Mouse (Mus musculus) neural tube, embryonic 14.5 days (tissue): Measurements from ENCODE around the gene Tgm1. TPM values are rescaled to one million over a fixed set of nuclear protein-coding genes. Genes with fewer than 3 reads are reported as not detected.
A peak's percentile ranks its signal among the peaks of the same experiment; 100 is the strongest.

Experiments used
- ATAC-seq: fragments of 200-750 bp; cut with Nextera tagmentation; 2 replicates; pipeline ENCODE4 v1.8.0; 2017; ENCODE audit warnings: low read depth, mild to moderate bottlenecking, moderate TSS enrichment, moderate library complexity
- H3K27ac ChIP-seq: fragments of 300-500 bp; sonication (generic); 2 replicates; pipeline ENCODE4 v1.5.1; 2014; ENCODE audit warnings: low read depth, mild to moderate bottlenecking, control low read depth, low read length, moderate library complexity, mixed read lengths
- H3K27me3 ChIP-seq: fragments of 300-500 bp; sonication (generic); 2 replicates; pipeline ENCODE4 v1.6.1; 2014; ENCODE audit warnings: low read length; ENCODE audit not compliant: control insufficient read depth, insufficient read depth
- H3K36me3 ChIP-seq: fragments of 300-500 bp; sonication (generic); 2 replicates; pipeline ENCODE4 v1.6.1; 2014; ENCODE audit warnings: low read length, mixed read lengths; ENCODE audit not compliant: control insufficient read depth, insufficient read depth
- H3K4me1 ChIP-seq: fragments of 300-500 bp; sonication (generic); 2 replicates; pipeline ENCODE4 v1.6.1; 2014; ENCODE audit warnings: low read length; ENCODE audit not compliant: control insufficient read depth, insufficient read depth
- H3K4me2 ChIP-seq: fragments of 300-500 bp; sonication (generic); 2 replicates; pipeline ENCODE4 v1.6.1; 2014; ENCODE audit warnings: mild to moderate bottlenecking, low read depth, low read length, control low read depth
- H3K4me3 ChIP-seq: fragments of 300-500 bp; sonication (generic); 2 replicates; pipeline ENCODE4 v1.5.1; 2014; ENCODE audit warnings: low read depth, low read length, control low read depth, mixed read lengths
- H3K9ac ChIP-seq: fragments of 300-500 bp; sonication (generic); replicated peaks from 2 replicates; pipeline ENCODE4 v1.6.1; 2014; ENCODE audit warnings: low read depth, mild to moderate bottlenecking, control low read depth, low read length, mixed read lengths
- H3K9me3 ChIP-seq: fragments of 300-500 bp; sonication (generic); 2 replicates; pipeline ENCODE4 v1.6.1; 2016; ENCODE audit warnings: low read length; ENCODE audit not compliant: control insufficient read depth
- WGBS: fragments of 180-500 bp; shearing (Covaris S2); extraction: QIAGEN DNeasy Blood & Tissue Kit; methylation state at CpG from one replicate; pipeline ENCODE4 v1.1.7; 2014; 5-methylcytosine and 5-hydroxymethylcytosine counted together
- polyA plus RNA-seq: library from polyadenylated mRNA; unstranded; fragments of >200 nt; fragmentation: Nextera tagmentation; extraction: Ambion mirVana; gene quantifications from 2 replicates; pipeline ENCODE4 v1.2.1, GENCODE M21; 2014

Gene Tgm1
- polyA plus RNA-seq, 1 experiment from 2014 or later, result 0.11 TPM

- Histone ChIP-seq H3K27me3 (no peaks in the 10 kb centered on the region), H3K27ac (no peak overlapping the region), H3K4me3 (no peak overlapping the region), H3K9me3 (no peaks in the 10 kb centered on the region), H3K4me1 (no peaks in the 10 kb centered on the region), H3K36me3 (no peaks in the 10 kb centered on the region), H3K4me2 (no peak overlapping the region), H3K9ac (no peak overlapping the region)
- ATAC-seq, result no peak
- 92% methylated on average over 8 of the region's 8 CpGs for WGBS
Measured at GRCm38 (mm10) chr14:55706051-55706600, 7.6 kb downstream of the Tgm1 start.

GRCm38 (mm10) chr14:55702761-55703160 lies 11.0 kb downstream of the Tgm1 start:
- 62% methylated on average over 6 of the region's 6 CpGs for WGBS

DNA sequence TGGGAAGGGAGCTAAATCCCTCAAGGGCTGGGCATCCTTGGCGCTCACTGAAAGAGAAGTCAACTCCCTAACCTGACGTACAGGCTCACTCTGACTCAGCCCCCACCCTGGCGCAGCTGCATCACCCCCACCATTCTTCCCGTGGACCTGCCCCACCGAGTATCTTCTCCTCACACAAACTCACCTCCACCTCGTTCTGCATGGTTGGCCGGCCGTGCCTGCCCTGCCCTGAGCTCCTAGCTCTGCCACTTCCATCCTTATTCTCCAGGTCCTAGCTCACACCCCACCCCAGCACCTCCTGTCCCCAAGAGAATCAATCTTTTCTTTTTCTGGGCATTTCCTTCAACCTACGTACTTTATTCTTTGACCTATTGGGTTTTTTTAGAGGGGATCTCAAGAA lies 12.6 kb downstream of the Tgm1 start:
- 75% methylated on average over 9 of the region's 9 CpGs for WGBS
- Histone ChIP-seq H3K27ac (no peak overlapping the region), H3K4me2 (no peak overlapping the region), H3K9me3 (no peaks in the 10 kb centered on the region), H3K9ac (no peak overlapping the region), H3K4me1 (no peaks in the 10 kb centered on the region), H3K4me3 (no peak overlapping the region), H3K27me3 (no peaks in the 10 kb centered on the region), H3K36me3 (no peaks in the 10 kb centered on the region)
- no peak for ATAC-seq

More at GRCm38 (mm10) chr14:55702761-55703160, 11.0 kb downstream of the Tgm1 start:
- no peak for ATAC-seq
- Histone ChIP-seq H3K36me3 (no peaks in the 10 kb centered on the region), H3K9ac (no peak overlapping the region), H3K27me3 (no peaks in the 10 kb centered on the region), H3K4me1 (no peaks in the 10 kb centered on the region), H3K9me3 (no peaks in the 10 kb centered on the region), H3K4me3 (no peak overlapping the region), H3K4me2 (no peak overlapping the region), H3K27ac (no peak overlapping the region)

DNA sequence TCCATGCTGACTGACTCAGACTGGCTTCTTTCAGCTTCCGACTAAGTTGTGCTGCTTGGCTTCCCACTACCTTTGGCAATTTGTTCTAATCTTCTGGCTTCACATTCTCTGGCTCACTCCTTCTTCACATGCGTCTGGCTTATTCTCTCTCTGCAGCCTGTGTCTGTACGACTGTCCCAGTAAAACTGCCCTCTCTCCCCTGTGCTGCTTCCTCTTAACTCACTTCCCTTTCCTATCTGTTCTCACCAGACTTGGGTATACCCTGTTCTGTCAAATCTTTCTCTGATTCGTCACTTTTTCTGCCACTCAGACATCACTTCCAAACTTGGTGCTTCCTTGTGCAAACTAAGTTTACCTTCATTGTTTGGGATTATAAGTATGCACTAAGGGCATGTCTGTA lies 16.5 kb downstream of the Tgm1 start:
- Histone ChIP-seq H3K4me2 (no peak overlapping the region), H3K4me1 (no peaks in the 10 kb centered on the region), H3K36me3 (no peaks in the 10 kb centered on the region), H3K27ac (no peak overlapping the region), H3K4me3 (no peak overlapping the region), H3K9me3 (no peaks in the 10 kb centered on the region), H3K27me3 (no peaks in the 10 kb centered on the region), H3K9ac (no peak overlapping the region)
- ATAC-seq, result no peak
- 87% methylated on average over 4 of the region's 4 CpGs for WGBS

- H3K4me2 ChIP-seq, result no peak overlapping the region
- ATAC-seq, result no peak
- no peaks in the 10 kb centered on the region for H3K9me3 ChIP-seq
- no peaks in the 10 kb centered on the region for H3K36me3 ChIP-seq
- H3K9ac ChIP-seq, result no peak overlapping the region
- no peaks in the 10 kb centered on the region for H3K4me1 ChIP-seq
- 86% methylated on average over 10 of the region's 10 CpGs for WGBS
- H3K4me3 ChIP-seq, result no peak overlapping the region
- H3K27ac ChIP-seq, result no peak overlapping the region
- H3K27me3 ChIP-seq, result no peaks in the 10 kb centered on the region
Measured at GRCm38 (mm10) chr14:55689433-55689832, 24.3 kb downstream of the Tgm1 start.

DNA sequence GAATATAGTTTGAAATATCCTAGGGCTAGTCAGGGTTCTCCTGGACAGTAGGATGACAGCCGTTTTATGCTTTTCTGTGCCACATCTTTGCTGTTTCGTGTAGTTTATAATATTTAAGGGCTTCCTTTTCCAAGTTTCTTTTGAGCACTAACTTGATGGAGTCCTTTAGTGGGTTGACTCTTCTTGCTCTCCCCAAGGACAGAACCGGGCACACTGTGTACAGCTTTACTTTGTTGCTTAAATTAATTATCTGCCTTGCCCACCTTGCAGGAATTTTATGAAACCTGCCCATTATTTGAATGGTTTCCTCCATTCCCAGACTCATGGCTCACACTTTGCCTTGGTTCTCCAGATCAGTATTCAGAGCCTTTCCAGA lies 31.6 kb downstream of the Tgm1 start:
- ATAC-seq, result peak; percentile 52
- Histone ChIP-seq H3K4me1 (peaks cover 3% of the 10 kb centered on the region; the same call in 1 of the 2 replicates), H3K27ac (peak overlapping the region; percentile 6; the same call in 1 of the 2 replicates), H3K4me3 (peak overlapping the region; percentile 65), H3K27me3 (no peaks in the 10 kb centered on the region), H3K36me3 (peaks cover 14% of the 10 kb centered on the region), H3K9me3 (no peaks in the 10 kb centered on the region), H3K4me2 (peak overlapping the region; percentile 47), H3K9ac (peak overlapping the region; percentile 17; the same call in 1 of the 2 replicates)
- 11% methylated on average over 3 of the region's 3 CpGs for WGBS

DNA sequence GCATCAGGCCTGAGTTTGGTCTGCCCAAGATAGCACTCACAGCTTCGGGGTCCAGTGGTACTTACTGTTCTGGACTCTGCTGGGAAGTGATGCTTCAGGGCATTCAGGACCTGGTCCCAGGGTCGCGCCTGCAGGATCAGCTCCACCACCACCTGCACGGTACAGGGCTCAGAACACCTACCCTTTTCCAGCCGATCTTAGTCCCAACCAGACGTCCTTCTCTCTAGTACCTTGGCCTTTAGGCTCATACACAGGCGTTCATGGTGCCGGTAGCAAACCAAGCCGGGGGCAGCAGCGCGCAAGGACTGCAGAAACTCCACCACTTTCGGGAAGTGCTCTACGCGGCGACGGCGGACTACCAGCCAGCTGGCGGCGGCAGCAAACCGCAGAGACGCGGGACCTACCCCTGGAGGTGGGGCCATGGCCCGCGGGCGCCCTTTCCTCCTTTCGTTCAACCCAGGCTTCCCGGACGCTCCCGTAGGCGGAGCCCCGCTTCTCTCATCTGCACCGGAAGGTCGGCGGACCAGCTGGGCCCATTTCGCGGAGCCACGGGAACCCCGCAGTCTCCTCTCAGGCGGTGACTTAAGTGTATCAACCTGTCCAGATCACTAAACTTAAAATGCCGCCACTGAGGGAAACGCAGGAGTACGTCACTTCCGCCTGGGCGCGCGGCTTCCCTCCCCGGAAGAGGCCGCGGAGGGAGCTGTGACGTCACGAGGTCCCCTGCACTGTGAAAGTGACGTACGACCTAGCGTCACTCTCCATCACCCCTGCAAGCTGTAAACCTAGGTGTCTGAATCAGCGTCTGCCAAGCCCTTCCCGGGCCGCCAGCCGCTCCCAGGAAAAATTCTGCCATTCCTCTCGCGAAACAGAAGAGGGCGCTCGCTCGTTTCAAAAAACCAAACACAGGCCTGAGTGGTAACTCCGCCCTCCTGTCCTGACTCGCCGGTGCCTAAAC lies 32.3 kb downstream of the Tgm1 start, which contains the start of gene Tinf2:
Gene Tinf2, minus strand, starts transcription at position 661 of the 958 bp plus-strand sequence.
- Histone ChIP-seq H3K4me1 (peaks cover 3% of the 10 kb centered on the region; the same call in 1 of the 2 replicates), H3K4me3 (peak within 1 kb of the TSS; percentile 65), H3K9me3 (no peaks in the 10 kb centered on the region), H3K36me3 (peaks cover 18% of the 10 kb centered on the region), H3K4me2 (peak within 1 kb of the TSS; percentile 98), H3K27me3 (no peaks in the 10 kb centered on the region), H3K27ac (peak within 1 kb of the TSS; percentile 74), H3K9ac (peak within 1 kb of the TSS; percentile 59)
- ATAC-seq, result peak; percentile 99
- under 1% methylated on average over 66 of the region's 66 CpGs for WGBS

GRCm38 (mm10) chr14:55677615-55678014 lies 36.1 kb downstream of the Tgm1 start:
- no peak overlapping the region for H3K9ac ChIP-seq
- H3K27ac ChIP-seq, result no peak overlapping the region
- H3K4me1 ChIP-seq, result peaks cover 6% of the 10 kb centered on the region; the same call in 1 of the 2 replicates
- H3K4me3 ChIP-seq, result no peak overlapping the region
- no peak overlapping the region for H3K4me2 ChIP-seq
- H3K27me3 ChIP-seq, result no peaks in the 10 kb centered on the region
- no peak for ATAC-seq
- WGBS, result 87% methylated on average over 4 of the region's 4 CpGs
- no peaks in the 10 kb centered on the region for H3K9me3 ChIP-seq
- H3K36me3 ChIP-seq, result peaks cover 24% of the 10 kb centered on the region

DNA sequence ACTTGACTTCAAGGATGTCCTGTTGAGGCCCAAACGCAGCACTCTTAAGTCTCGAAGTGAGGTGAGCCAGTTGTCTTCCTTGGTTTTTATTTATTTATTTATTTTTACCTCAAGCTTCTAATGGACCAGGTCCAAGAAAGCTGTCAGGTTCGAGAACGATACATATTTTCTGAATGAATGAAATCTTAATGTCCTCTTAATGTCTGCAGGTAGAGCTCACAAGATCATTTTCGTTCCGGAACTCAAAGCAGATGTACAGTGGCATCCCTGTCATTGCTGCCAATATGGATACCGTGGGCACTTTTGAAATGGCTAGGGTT lies 41.0 kb downstream of the Tgm1 start:
- 82% methylated on average over 7 of the region's 7 CpGs for WGBS
- Histone ChIP-seq H3K36me3 (peaks cover 14% of the 10 kb centered on the region), H3K4me1 (peaks cover 12% of the 10 kb centered on the region), H3K4me3 (peak overlapping the region; percentile 67), H3K9me3 (no peaks in the 10 kb centered on the region), H3K27me3 (no peaks in the 10 kb centered on the region), H3K9ac (no peak overlapping the region; the same call in 1 of the 2 replicates), H3K27ac (no peak overlapping the region), H3K4me2 (peak overlapping the region; percentile 57)
- no peak for ATAC-seq
